Mouse (Mus musculus) heart, postnatal 25 days (tissue): ENCODE measurements around the gene Itm2b. TPM values are rescaled to one million over a fixed set of nuclear protein-coding genes. Genes with fewer than 3 reads are reported as not detected.

Experiments used
- DNase-seq: peaks from one replicate; pipeline ENCODE4 v3.0.0; 2022; ENCODE audit warnings: low spot score
- intact Hi-C: fragments of 180-260 bp; cut with DNase I; formaldehyde crosslinking; loops from one replicate; pipeline ENCODE4 v1.15.1; 2025
- total RNA-seq, 2 experiments: library from RNA; stranded (reverse); gene quantifications; 2 replicates each; pipeline ENCODE4 v1.2.3; 2021

The Itm2b gene
- total RNA-seq, 2 experiments from 2014 or later, result 627 to 640 TPM

GRCm38 (mm10) chr14:73373606-73374005 is 11.5 kb downstream of the Itm2b start:
- intact Hi-C loops, result no loop called here
- DNase-seq, result no peak

GRCm38 (mm10) chr14:73372990-73373389 is 12.1 kb downstream of the Itm2b start:
- intact Hi-C loops, result no loop called here
- no peak for DNase-seq

GRCm38 (mm10) chr14:73371577-73371976 is 13.5 kb downstream of the Itm2b start:
- intact Hi-C loops, result no loop called here
- no peak for DNase-seq

- intact Hi-C loops, result no loop called here
These were observed 14.3 kb downstream of the Itm2b start for GRCm38 (mm10) chr14:73370695-73371372.

GRCm38 (mm10) chr14:73370078-73370670 is 14.9 kb downstream of the Itm2b start:
- DNase-seq, result no peak
- intact Hi-C loops, result no loop called here

More at GRCm38 (mm10) chr14:73370695-73371372, 14.3 kb downstream of the Itm2b start:
- no peak for DNase-seq

GRCm38 (mm10) chr14:73369634-73370033 is 15.5 kb downstream of the Itm2b start:
- intact Hi-C loops, result loop anchor here (5.0 kb wide), 1 partner anchor 42 kb away; the partner anchor contains the start of gene Rb1
- no peak for DNase-seq

- intact Hi-C loops, result loop anchor here (5.0 kb wide), 1 partner anchor 42 kb away; the partner anchor contains the start of gene Rb1
- DNase-seq, result no peak
These were observed 16.1 kb downstream of the Itm2b start for GRCm38 (mm10) chr14:73368966-73369365.

- intact Hi-C loops, result loop anchor here (5.0 kb wide), 1 partner anchor 41 kb away; the partner anchor contains the start of gene Rb1
- DNase-seq, result no peak
These were observed 16.9 kb downstream of the Itm2b start for GRCm38 (mm10) chr14:73368221-73368620.

GRCm38 (mm10) chr14:73366278-73366677 is 18.8 kb downstream of the Itm2b start:
- DNase-seq, result no peak
- intact Hi-C loops, result loop anchor here (5.0 kb wide), 1 partner anchor 39 kb away; the partner anchor contains the start of gene Rb1

GRCm38 (mm10) chr14:73363782-73364181 is 21.3 kb downstream of the Itm2b start:
- no peak for DNase-seq
- intact Hi-C loops, result no loop called here

GRCm38 (mm10) chr14:73354700-73355099 is 30.4 kb downstream of the Itm2b start:
- intact Hi-C loops, result no loop called here
- DNase-seq, result no peak

GRCm38 (mm10) chr14:73351118-73351517 is 34.0 kb downstream of the Itm2b start:
- no peak for DNase-seq
- intact Hi-C loops, result no loop called here

GRCm38 (mm10) chr14:73350029-73350428 is 35.1 kb downstream of the Itm2b start:
- intact Hi-C loops, result no loop called here
- DNase-seq, result no peak

- intact Hi-C loops, result loop anchor here (5.0 kb wide), 1 partner anchor 33 kb away; no protein-coding TSS in a partner anchor
- DNase-seq, result no peak
These were observed 35.9 kb downstream of the Itm2b start for GRCm38 (mm10) chr14:73349061-73349670.

- DNase-seq, result no peak
- intact Hi-C loops, result loop anchor here (5.0 kb wide), 1 partner anchor 35 kb away; no protein-coding TSS in a partner anchor
These were observed 37.8 kb downstream of the Itm2b start for GRCm38 (mm10) chr14:73347302-73347701.

GRCm38 (mm10) chr14:73345614-73346013 is 39.5 kb downstream of the Itm2b start:
- intact Hi-C loops, result loop anchor here (5.0 kb wide), 1 partner anchor 37 kb away; no protein-coding TSS in a partner anchor
- no peak for DNase-seq

- DNase-seq, result no peak
These were observed 44.9 kb downstream of the Itm2b start for GRCm38 (mm10) chr14:73340051-73340755.

GRCm38 (mm10) chr14:73339615-73340014 is 45.5 kb downstream of the Itm2b start:
- intact Hi-C loops, result no loop called here
- DNase-seq, result no peak

More at GRCm38 (mm10) chr14:73340051-73340755, 44.9 kb downstream of the Itm2b start:
- intact Hi-C loops, result no loop called here

- intact Hi-C loops, result no loop called here
- no peak for DNase-seq
These were observed 48.6 kb downstream of the Itm2b start for GRCm38 (mm10) chr14:73336316-73337080.
